Mouse (Mus musculus) liver, postnatal 0 days (tissue): ENCODE data around the gene Med12.

Source experiments
- CTCF ChIP-seq: sonication (generic); IDR thresholded peaks from 2 replicates; pipeline ENCODE4 v1.5.1; 2016; ENCODE audit warnings: antibody characterized with exemption, low read depth
- EP300 ChIP-seq: IDR thresholded peaks from 2 replicates; pipeline ENCODE4 v1.6.1; 2016; ENCODE audit warnings: antibody characterized with exemption, low read depth, mild to moderate bottlenecking

GRCm38 (mm10) chrX:101338666-101339065 lies 64.8 kb downstream of the Med12 start:
- TF ChIP-seq EP300: no peak
- TF ChIP-seq CTCF: 0 out of 2 replicates have a peak, but pooled peaks have one; percentile 13
